Mouse (Mus musculus): ENCODE measurements around the gene Tnfrsf9. TPM values are rescaled to one million over a fixed set of nuclear protein-coding genes. Genes with fewer than 3 reads are reported as not detected.
"Not testable (repeated sequence)": the region's sequence is repeated elsewhere in the genome, so short reads cannot be mapped to it uniquely, and the experiment has no call there.

Gene Tnfrsf9
- polyA plus RNA-seq, 1 experiment, result not detected

DNA sequence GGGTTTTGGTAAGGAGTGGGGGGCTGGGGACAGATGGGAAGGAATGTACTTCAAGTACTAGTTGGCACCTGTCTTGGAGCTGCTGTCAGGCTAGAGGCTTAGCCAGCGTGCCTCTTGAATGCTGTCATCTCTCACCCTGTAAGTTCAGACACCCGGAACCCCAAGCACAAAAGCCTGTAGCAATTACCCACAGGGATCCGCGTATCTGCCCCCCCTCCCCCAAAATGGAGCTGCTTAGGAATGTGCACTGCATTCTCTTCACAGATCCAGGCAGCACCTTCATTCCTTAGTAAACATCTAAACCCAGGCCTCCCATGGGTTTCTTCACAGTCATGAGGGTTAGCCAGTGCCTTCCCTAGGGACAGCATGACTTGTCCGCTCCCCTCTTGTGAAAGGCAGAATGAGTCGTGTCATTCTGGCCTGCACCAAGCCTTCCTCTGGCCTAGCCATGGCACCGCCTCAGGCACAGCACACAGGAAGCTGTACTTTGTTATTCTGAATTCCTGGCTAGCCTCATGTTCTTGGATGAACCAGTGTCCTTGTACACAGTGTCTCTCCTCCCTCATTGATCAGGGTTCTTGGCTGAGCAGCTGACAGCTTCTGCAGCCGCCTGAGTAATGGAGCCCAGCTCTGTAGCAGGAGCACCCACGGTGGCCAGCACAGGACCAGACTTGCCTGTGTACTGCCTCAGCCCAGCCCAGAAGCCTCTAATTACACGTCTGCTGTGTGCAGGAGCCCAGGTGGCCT, 42.8 kb upstream of the Tnfrsf9 start:
- TF ChIP-seq POLR2A (IDR thresholded peaks at IDR 0.05; ENCODE audit: borderline replicate concordance, control insufficient read depth, low read depth, low read length) (no peak), CTCF (IDR thresholded peaks at IDR 0.05; ENCODE audit: control insufficient read depth, insufficient read depth, low read length) (no peak)
- H3K27ac ChIP-seq (ENCODE audit: control insufficient read depth, insufficient read depth, low read depth, low read length, poor library complexity), result no peak overlapping the region
- 69% methylated on average over 10 of the region's 10 CpGs for WGBS

GRCm38 (mm10) chr4:150872139-150872651, 42.2 kb upstream of the Tnfrsf9 start:
- H3K27ac ChIP-seq (ENCODE audit: control insufficient read depth, insufficient read depth, low read depth, low read length, poor library complexity), result no peak overlapping the region
- TF ChIP-seq CTCF (IDR thresholded peaks at IDR 0.05; ENCODE audit: control insufficient read depth, insufficient read depth, low read length) (no peak), POLR2A (IDR thresholded peaks at IDR 0.05; ENCODE audit: borderline replicate concordance, control insufficient read depth, low read depth, low read length) (no peak)
- H3K4me3 ChIP-seq (replicated peaks; ENCODE audit: control insufficient read depth, low read depth, low read length), result no peak overlapping the region
- WGBS, result 82% methylated on average over 9 of the region's 9 CpGs
- no peaks in the 10 kb centered on the region; the same call in 1 of the 2 replicates for H3K4me1 ChIP-seq (ENCODE audit: control insufficient read depth, insufficient read depth, low read length)

More for the DNA sequence above, 42.8 kb upstream of the Tnfrsf9 start:
- H3K4me3 ChIP-seq (replicated peaks; ENCODE audit: control insufficient read depth, low read depth, low read length), result no peak overlapping the region
- no peaks in the 10 kb centered on the region; the same call in 1 of the 2 replicates for H3K4me1 ChIP-seq (ENCODE audit: control insufficient read depth, insufficient read depth, low read length)

- Histone ChIP-seq H3K4me3 (replicated peaks; ENCODE audit: control insufficient read depth, low read depth, low read length) (no peak overlapping the region), H3K27ac (ENCODE audit: control insufficient read depth, insufficient read depth, low read depth, low read length, poor library complexity) (no peak overlapping the region), H3K4me1 (ENCODE audit: control insufficient read depth, insufficient read depth, low read length) (no peaks in the 10 kb centered on the region; the same call in 1 of the 2 replicates)
- WGBS, result 81% methylated on average over 8 of the region's 8 CpGs
- TF ChIP-seq POLR2A (IDR thresholded peaks at IDR 0.05; ENCODE audit: borderline replicate concordance, control insufficient read depth, low read depth, low read length) (no peak), CTCF (IDR thresholded peaks at IDR 0.05; ENCODE audit: control insufficient read depth, insufficient read depth, low read length) (no peak)
Observed at GRCm38 (mm10) chr4:150872681-150873080, 41.7 kb upstream of the Tnfrsf9 start.

- not testable (repeated sequence) for H3K4me3 ChIP-seq (replicated peaks; ENCODE audit: control insufficient read depth, low read depth, low read length); H3K27ac ChIP-seq (ENCODE audit: control insufficient read depth, insufficient read depth, low read depth, low read length, poor library complexity); H3K4me1 ChIP-seq (ENCODE audit: control insufficient read depth, insufficient read depth, low read length)
- 17% methylated on average over 4 of the region's 4 CpGs for WGBS
Observed at GRCm38 (mm10) chr4:150874416-150874815, 39.9 kb upstream of the Tnfrsf9 start.

- no peak for TF ChIP-seq CTCF (IDR thresholded peaks at IDR 0.05; ENCODE audit: control insufficient read depth, insufficient read depth, low read length)
- TF ChIP-seq POLR2A (IDR thresholded peaks at IDR 0.05; ENCODE audit: borderline replicate concordance, control insufficient read depth, low read depth, low read length), result no peak
- 76% methylated on average over 10 of the region's 10 CpGs for whole genome bisulfite sequencing
- H3K4me3 ChIP-seq (replicated peaks; ENCODE audit: control insufficient read depth, low read depth, low read length), result no peak overlapping the region
Observed at GRCm38 (mm10) chr4:150875393-150875792, 39.0 kb upstream of the Tnfrsf9 start.

DNA sequence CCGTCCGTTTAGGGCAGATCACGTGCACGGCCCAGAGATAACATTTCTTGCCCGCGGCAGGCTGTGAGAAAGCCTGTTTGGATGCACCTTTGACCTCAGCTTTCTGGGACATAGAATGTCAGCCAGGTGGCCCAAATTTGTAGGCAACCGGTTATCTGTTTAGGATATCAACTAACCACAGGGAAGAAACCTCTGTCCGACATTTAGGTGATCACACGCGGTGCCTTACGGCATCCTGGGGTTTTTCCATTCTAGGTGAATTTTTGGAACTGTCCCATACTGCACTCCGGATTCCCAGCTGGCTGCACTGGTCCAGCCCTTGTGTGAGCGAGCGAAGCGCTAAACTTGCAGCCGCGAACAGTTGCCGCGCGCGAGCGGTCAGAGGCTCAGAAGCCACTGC, 34.7 kb upstream of the Tnfrsf9 start:
- H3K4me1 ChIP-seq (ENCODE audit: control insufficient read depth, insufficient read depth, low read length), result no peaks in the 10 kb centered on the region
- TF ChIP-seq CTCF (IDR thresholded peaks at IDR 0.05; ENCODE audit: control insufficient read depth, insufficient read depth, low read length) (no peak), POLR2A (IDR thresholded peaks at IDR 0.05; ENCODE audit: borderline replicate concordance, control insufficient read depth, low read depth, low read length) (no peak)
- no peak overlapping the region for H3K4me3 ChIP-seq (replicated peaks; ENCODE audit: control insufficient read depth, low read depth, low read length)
- H3K27ac ChIP-seq (ENCODE audit: control insufficient read depth, insufficient read depth, low read depth, low read length, poor library complexity), result no peak overlapping the region
- whole genome bisulfite sequencing, result 94% methylated on average over 22 of the region's 22 CpGs

More at GRCm38 (mm10) chr4:150875393-150875792, 39.0 kb upstream of the Tnfrsf9 start:
- H3K4me1 ChIP-seq (ENCODE audit: control insufficient read depth, insufficient read depth, low read length), result no peaks in the 10 kb centered on the region; the same call in 1 of the 2 replicates
- no peak overlapping the region for H3K27ac ChIP-seq (ENCODE audit: control insufficient read depth, insufficient read depth, low read depth, low read length, poor library complexity)

DNA sequence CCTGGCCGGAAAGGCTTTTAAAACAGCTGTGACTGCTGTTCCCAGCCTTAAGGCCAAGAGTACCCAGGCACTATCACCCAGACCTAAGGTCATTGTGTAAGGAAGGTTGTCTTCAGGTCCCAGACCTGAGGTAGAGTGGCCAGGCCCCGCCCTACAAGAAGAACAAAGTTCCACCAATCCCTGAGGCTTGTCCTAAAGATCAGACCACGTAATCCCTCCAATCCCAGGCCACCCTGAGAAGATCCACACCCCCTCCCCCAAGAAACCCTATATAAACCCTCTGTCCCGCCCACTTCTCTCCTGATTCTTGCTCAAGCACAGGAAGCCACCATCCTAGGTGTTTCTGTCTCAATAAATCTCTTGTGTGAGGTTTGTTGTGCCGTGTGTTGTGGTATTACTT, 34.0 kb upstream of the Tnfrsf9 start:
- Histone ChIP-seq H3K4me3 (replicated peaks; ENCODE audit: control insufficient read depth, low read depth, low read length) (no peak overlapping the region), H3K27ac (ENCODE audit: control insufficient read depth, insufficient read depth, low read depth, low read length, poor library complexity) (no peak overlapping the region), H3K4me1 (ENCODE audit: control insufficient read depth, insufficient read depth, low read length) (no peaks in the 10 kb centered on the region)
- TF ChIP-seq CTCF (IDR thresholded peaks at IDR 0.05; ENCODE audit: control insufficient read depth, insufficient read depth, low read length) (no peak), POLR2A (IDR thresholded peaks at IDR 0.05; ENCODE audit: borderline replicate concordance, control insufficient read depth, low read depth, low read length) (no peak)
- WGBS, result 82% methylated on average over 5 of the region's 5 CpGs

DNA sequence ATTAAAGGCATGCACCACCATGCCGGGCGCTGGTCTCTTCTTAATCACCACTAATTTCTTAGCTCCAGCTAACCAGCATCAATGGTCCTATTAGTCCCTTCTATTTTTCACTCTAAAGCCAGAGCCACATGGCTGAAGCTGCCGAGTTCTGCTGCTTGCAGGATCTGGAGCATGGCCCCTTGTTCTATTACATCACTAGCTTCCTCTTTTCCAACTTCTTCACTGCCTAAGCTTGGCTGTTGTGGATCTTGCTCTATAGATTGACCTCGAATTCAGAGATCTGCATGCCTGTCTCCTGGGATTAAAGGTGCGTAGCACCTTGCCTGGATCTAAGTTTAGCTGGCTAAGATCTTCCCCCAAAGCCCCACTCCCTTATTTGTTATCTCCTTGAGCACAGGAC, 31.7 kb upstream of the Tnfrsf9 start:
- no peak overlapping the region for H3K27ac ChIP-seq (ENCODE audit: control insufficient read depth, insufficient read depth, low read depth, low read length, poor library complexity)

More for the DNA sequence above, 31.7 kb upstream of the Tnfrsf9 start:
- no peak overlapping the region for H3K4me3 ChIP-seq (replicated peaks; ENCODE audit: control insufficient read depth, low read depth, low read length)
- no peaks in the 10 kb centered on the region for H3K4me1 ChIP-seq (ENCODE audit: control insufficient read depth, insufficient read depth, low read length)
- 55% methylated on average over 5 of the region's 5 CpGs for WGBS
- no peak for TF ChIP-seq CTCF (IDR thresholded peaks at IDR 0.05; ENCODE audit: control insufficient read depth, insufficient read depth, low read length)
- TF ChIP-seq POLR2A (IDR thresholded peaks at IDR 0.05; ENCODE audit: borderline replicate concordance, control insufficient read depth, low read depth, low read length), result no peak

Data from bone marrow, adult 2 months (tissue).